Mouse (Mus musculus): ENCODE measurements at regions not wholly inside any gene's neighbourhood (a gene's known extent, or its start where the extent isn't known, plus 50 kb on each side); places are given as distances from the start of the nearest gene placed in this dataset.

GRCm38 (mm10) chr5:126573766-126574165 lies 667.8 kb upstream of the Tmem132c start:
- DNase-seq = no peak

GRCm38 (mm10) chr5:126597786-126598330 lies 643.8 kb upstream of the Tmem132c start:
- DNase-seq = no peak

- DNase-seq = no peak
Observed at GRCm38 (mm10) chr5:126599561-126599960, 642.0 kb upstream of the Tmem132c start.

- DNase-seq = no peak
Observed at GRCm38 (mm10) chr5:126606756-126607155, 634.9 kb upstream of the Tmem132c start.

GRCm38 (mm10) chr5:126612571-126612970 lies 629.0 kb upstream of the Tmem132c start:
- DNase-seq = no peak

- no peak for DNase-seq
Observed at GRCm38 (mm10) chr5:126622551-126622950, 619.1 kb upstream of the Tmem132c start.

- DNase-seq = peak; percentile 63
Observed at GRCm38 (mm10) chr5:126623205-126623604, 618.4 kb upstream of the Tmem132c start.

- no peak for DNase-seq
Observed at GRCm38 (mm10) chr5:126629826-126630225, 611.8 kb upstream of the Tmem132c start.

GRCm38 (mm10) chr5:126650415-126650814 lies 591.2 kb upstream of the Tmem132c start:
- no peak for DNase-seq

GRCm38 (mm10) chr5:126651367-126651766 lies 590.2 kb upstream of the Tmem132c start:
- DNase-seq = no peak

- DNase-seq = no peak
Observed at GRCm38 (mm10) chr5:126662648-126663047, 579.0 kb upstream of the Tmem132c start.

- no peak for DNase-seq
Observed at GRCm38 (mm10) chr5:126671156-126671555, 570.5 kb upstream of the Tmem132c start.

- no peak for DNase-seq
Observed at GRCm38 (mm10) chr5:126680262-126680661, 561.3 kb upstream of the Tmem132c start.

GRCm38 (mm10) chr5:126699314-126699713 lies 542.3 kb upstream of the Tmem132c start:
- DNase-seq = no peak

GRCm38 (mm10) chr5:126703516-126704282 lies 537.9 kb upstream of the Tmem132c start:
- no peak for DNase-seq

- no peak for DNase-seq
Observed at GRCm38 (mm10) chr5:126705871-126706270, 535.7 kb upstream of the Tmem132c start.

- DNase-seq = no peak
Observed at GRCm38 (mm10) chr5:126706701-126707100, 534.9 kb upstream of the Tmem132c start.

- no peak for DNase-seq
Observed at GRCm38 (mm10) chr5:126714672-126715071, 526.9 kb upstream of the Tmem132c start.

GRCm38 (mm10) chr5:126718421-126718820 lies 523.2 kb upstream of the Tmem132c start:
- no peak for DNase-seq

- DNase-seq = no peak
Observed at GRCm38 (mm10) chr5:126721300-126721699, 520.3 kb upstream of the Tmem132c start.

GRCm38 (mm10) chr5:126723304-126724295 lies 518.0 kb upstream of the Tmem132c start:
- no peak for DNase-seq

GRCm38 (mm10) chr5:126724329-126724728 lies 517.3 kb upstream of the Tmem132c start:
- DNase-seq = no peak

GRCm38 (mm10) chr5:126733470-126733869 lies 508.1 kb upstream of the Tmem132c start:
- DNase-seq = peak; percentile 84
